Mouse (Mus musculus) retina, adult 2 months (tissue): ENCODE results near the gene Gdf7.

ENCODE experiments used
- DNase-seq: peaks from one replicate; pipeline ENCODE4 v3.0.0-alpha.2; 2012; ENCODE audit warnings: low read depth, low spot score

The Gdf7 gene

DNA sequence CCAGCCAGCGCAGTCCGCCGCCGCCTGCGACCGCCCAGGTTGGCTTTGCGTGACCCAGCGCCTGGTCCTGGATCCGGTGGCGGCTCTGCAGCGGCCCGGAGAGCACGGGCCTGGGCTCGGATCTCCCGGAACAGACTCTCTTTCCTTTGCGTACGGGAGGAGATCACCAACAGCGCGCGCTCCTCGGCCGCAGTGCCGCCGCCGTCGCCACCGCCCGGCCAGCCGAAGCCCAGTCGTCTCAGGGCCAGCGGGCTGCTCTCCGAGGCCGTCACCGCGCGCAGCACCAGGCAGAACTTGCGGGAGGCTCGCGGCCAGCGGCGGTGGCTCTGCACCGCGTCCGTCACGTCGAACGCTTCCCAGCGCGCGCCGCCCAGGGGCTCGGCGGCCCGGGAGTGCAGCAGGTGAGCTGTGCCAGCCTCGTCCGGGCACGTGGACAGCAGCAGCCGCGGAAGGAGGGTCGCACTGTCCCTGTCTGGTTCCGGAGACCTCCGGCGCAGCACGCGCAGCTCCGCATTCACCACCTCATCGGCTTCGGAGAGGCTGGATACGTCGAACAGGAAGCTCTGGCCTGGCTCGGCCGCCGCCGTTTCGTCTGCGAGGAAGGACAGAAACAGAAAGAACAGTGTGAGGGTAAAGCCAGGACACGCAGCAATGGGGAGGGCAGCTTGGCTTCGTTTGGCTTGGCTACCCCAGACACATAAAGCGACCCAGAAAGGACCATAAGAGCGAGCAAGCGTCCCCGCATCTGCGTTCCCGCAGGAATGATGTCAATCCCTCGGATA lies 3.2 kb downstream of the Gdf7 start:
- no peak for DNase-seq

DNA sequence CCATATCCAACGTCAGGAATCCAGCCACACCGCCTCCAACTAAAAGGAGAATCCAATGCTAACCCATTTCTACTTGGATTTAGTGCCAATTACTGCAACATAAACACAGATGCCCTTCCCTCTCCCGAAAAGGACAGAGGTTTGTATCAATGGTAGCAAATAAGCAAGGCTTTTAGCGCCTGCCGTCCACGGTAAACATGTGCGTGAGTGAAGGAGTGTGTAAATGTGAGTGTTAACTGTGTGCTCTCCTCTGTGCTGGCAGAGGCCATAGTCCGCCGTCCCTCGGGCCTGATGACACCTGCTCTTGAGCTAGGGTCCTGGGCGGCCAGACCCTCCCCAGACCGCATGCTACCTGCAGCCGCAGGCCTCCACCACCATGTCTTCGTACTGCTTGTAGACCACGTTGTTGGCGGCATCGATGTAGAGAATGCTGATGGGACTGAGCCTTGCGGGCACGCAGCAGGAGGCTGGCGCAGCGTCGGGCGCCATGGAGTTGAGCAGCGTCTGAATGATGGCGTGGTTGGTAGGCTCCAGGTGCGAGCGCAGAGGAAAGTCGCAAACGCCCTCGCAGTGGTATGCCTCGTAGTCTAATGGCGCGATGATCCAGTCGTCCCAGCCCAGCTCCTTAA lies 4.1 kb downstream of the Gdf7 start:
- no peak for DNase-seq

DNA sequence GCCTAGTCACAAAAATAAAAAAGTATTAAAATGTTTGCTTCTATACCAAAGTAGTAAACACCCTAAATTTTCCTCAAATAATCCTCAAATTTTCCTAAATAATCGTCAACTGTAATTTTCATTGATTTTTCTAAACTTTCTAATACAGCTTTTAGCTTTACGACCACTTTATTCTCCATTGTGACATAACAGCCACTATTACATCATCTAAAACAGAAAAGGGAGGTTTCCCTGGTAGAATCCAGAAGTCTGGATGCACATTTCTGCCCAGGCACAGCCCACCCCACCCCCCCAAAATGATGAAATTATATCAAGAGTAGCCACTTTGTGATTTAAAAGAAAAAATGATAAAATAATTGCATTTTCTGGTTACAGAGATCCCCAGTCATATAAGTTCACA lies 5.6 kb downstream of the Gdf7 start:
- DNase-seq, result no peak

DNA sequence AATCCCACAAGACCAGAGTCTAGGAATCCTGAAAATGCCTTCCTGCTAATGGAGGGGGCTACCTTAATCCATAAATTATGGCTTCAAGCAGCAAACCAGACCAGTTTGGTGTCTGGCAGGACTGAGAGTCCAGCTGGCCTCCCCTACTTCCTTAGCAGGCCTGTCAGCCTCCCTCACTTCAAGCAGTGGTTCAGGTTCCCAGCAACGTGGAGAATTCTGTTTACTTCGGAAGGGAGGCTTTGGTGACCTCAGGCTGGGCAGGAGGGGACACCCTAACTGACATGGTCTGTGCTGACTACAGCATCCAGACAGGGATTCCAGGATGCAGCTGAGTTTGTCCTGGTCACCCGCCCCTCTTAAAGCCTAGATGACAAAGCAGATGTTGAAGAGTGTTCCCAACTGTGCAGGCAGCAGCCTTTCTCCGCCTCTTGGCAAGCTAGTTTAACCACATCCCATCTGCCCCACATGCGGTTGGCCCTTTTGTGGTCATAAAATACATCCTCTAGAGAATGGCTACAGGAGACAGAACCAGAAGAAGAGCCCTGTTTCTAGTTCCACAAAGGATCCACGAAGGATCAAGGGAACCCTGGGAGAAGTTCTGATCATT lies 6.3 kb downstream of the Gdf7 start:
- DNase-seq, result no peak

DNA sequence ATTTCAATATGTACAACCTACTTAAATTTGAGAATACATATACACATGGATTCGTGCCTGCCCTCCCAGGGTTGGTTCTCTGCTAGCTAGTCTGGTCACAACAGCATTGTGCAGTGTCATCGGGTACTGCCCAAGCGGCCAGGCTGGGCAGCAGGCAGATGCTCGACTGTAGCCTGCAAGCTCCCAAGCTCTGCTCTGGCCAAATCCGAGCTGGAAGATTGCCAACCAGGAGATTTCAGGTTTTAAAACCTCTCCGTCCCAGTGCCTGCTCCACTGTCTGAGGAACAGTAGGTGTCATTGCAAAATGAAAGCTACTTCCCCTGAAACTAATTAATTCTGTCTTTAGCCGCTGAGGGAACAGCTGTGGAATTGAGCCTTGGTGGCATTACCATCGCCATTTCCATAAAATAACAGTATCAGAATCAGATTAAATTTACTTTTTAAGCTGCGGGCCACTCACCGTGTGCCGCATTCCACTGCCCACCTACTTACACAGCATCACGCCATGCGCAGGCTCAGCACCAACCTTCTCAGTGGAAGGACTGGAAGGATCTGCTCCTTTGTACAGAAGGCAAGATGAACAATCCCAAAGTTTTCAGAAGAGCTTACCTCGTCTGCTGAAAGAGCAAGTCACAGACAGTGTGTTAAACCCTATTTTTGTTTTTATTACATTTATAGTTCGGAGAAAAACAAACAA lies 10.4 kb downstream of the Gdf7 start:
- peak; percentile 51 for DNase-seq

DNA sequence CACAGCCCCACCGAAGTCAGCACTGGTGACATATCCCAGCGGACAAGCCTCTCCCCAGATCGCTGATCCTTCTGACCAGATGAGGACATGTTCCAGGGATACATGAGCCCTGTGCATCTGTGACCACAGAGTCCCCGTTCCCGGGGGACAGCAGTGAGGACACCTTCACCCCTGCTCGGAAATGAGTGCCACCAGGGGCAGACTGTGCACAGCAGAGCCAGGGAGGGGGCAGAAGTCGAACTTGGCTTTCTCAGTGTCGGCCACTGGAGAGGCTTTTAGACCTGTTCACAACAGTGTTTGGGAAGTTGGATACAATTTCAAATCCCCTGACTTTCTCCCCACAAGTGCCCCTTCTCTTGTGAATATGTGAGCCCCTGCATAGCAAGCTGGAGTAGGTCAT lies 12.3 kb downstream of the Gdf7 start:
- no peak for DNase-seq

DNA sequence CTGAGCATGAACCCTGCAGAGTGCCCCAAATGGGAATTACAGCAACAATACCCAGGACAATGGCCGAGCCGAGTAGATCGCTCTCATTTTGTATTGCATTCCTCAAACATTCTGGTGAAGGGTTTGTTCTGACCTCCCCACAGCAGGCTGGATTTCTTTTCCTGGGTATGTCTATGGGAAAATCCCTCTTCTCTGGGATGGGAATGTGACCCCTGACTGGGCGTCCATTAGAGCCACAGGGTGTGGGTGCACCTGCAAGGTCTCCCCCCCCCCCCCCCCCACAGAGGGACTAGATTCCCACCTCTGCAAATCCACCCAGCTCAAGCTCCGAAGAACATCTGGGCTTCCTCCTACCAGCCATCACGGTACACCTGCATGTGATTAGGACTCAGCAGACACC lies 12.7 kb downstream of the Gdf7 start:
- no peak for DNase-seq

DNA sequence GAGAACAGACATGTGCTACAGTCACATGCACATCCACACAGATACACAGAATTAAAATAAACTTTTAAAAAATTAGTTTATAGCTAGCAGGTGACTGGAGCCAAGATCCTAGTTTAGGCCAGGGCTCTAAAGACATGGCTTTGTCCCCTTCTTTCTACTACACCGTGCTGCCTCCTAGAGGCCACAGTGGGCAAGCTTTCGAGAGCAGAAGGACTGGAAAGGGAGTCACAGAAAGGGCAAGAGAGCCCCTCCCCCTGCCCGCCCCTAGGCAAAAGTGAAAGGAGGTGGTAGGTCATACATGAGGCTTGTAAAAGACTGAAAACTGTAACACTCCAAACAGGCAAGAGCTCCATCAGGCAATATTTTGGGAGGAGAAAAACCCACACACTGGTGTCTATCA lies 13.8 kb downstream of the Gdf7 start:
- no peak for DNase-seq

DNA sequence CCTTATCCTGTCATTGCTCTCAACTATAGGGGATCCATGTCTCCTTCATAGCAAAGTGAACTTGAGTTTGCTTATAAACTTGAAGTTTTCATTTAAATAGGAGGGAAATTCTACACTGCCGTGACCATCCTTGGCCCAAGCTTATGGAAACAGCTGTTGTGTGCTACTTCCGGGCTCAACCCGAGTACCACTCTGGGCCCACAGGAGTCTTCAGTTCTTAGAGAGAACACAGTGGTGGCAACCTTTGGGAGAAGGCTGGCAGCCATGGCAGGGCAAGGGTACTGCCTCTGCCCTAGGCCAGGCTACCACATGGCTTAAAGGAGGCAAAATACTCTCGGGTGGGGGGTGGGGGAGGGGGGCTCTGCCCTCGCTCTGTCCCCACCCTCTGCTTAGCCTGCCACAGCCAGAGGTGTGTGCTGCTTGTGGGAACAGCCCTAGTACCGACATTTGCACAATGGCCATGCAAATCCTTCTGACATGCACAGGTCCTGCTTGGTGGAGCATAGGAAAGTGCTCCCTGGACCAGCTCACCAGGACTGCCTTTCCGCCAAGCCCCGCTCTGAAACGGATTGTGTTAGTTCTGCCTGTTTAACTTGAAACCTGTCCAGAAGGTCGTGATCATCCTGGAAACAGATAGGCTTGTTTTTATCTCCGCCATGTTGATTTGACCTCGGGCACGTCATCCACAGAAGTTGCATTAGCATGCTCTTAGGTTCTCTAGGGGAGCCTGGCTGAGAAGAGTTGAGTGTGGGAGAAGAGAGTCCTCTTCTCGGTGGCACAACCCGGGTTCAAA lies 20.3 kb downstream of the Gdf7 start:
- no peak for DNase-seq

DNA sequence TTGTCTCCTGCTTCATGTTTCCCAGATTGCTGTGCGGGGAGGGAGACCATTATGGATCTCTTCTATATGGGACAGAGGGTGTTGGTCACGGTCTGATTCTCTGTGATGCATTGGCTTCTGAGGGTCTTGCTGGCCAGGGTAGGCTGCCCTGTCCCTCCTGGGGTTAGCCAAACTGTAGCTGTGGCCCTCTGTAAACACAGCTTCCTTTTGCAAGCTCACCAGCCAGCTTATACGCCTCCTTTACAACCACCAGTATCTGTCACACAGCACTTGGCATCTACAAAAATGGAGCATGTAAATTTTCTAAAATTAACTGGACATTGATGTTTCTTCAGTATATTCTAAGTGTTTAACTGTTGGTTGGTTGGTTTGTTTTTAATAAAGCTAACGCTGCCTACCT lies 26.3 kb downstream of the Gdf7 start:
- no peak for DNase-seq

DNA sequence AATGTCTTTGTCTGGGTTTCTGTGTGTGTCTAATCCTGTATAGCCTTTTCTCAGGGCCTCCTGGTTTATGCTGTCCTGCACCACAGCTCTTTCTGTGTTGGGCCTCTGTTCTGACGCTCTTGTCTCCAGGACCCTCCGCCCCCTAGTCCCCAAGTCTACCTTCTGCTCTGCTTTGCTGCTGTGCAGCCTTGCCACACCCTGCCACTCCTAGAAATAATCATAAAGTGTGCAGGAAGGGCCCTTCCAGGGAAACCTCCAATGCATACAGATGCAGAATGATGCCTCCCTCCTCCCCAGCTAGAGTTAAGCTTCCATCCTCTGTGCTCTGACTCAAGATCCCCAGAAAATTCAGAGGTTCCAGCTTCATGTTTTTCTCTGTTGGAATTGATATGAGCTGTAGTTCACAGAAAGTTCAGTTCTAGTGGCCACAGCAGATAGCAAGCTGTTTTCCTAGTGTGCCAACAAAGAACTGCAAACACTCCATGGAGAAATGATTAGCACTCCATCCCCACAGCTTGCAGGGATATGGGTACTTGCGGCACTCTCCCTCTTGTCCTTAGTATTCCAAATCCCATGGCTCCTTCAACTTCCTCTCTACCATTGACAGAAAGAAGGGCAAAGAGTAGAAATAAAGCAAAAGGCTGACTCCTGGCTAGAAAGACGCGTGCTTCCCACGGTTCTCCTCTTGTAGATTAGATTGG lies 28.1 kb downstream of the Gdf7 start:
- no peak for DNase-seq

DNA sequence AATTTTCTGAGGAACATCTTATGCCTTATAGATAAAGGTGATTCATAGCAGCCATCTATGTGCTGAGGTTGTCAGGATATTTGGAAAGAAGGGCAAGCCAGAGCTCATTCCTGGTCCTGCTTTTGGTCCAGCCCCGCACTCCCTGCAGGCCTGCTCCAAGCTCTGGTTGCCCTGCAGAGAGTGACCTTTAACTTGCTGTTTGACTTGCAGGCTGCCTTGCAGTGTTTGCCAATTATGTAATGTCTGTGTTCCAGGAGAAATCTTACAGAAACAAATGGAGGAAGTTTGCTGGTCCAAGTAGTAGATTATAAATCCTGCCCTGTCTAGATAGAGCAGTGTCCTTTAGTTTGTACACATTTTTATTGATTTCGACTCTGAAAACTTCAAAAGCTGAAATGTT lies 30.3 kb downstream of the Gdf7 start:
- no peak for DNase-seq

DNA sequence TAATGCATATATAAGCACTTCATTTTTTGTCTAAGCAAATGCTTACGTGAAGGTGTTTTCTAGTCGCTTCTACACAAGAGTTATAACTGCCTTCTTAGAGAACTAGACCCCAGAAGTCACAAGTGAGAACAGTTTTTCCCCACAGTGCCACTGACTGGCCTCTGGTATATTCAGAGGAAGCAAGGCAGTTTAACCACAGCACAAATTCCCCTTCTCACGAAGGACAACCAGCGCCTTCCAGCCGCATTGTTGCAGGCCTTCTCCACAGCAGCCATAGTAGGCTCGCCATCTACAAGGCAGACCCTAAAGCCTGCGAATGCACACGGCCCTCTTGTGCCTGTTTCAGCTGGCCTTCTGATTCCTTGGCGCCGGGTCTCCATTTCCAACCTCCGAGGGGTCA lies 32.1 kb downstream of the Gdf7 start:
- no peak for DNase-seq

DNA sequence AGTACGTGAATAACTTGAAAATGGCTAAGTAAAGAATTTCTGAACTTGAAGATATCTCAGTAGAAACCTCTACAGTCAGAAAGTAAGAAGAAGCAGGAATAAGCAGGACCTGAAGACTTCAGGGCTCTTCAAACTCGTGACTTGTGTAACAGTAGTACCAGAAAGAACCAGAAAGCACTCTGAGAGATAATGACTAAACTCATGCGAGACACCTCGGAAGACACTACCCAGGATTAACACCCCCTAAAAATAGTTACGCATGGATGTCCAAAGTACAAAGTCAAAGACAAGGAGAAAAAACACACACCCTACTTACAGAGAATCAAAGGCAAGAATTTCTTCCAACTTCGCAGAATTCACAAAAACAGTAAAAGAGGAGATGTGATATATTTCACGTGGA lies 35.4 kb downstream of the Gdf7 start:
- DNase-seq, result no peak

DNA sequence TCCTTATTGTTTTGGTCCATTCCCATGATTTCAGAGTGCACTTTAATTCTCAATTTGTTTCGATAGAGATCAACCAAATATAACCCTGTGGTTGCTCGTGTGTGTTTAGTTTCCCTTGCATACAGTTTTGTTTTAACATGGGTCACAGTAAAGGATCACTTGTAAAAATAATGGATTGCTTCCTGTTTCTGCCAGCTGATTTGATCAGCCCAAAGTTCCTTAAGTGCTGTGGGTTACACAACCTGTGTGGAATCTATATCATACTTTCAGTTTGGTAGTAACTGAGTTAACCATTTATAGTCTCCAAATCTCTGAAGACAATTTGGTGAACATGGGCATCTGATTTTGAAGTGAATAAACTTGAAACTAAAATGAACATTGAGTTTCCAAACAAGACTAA lies 41.5 kb downstream of the Gdf7 start:
- no peak for DNase-seq
